Mouse (Mus musculus) intestine, postnatal 0 days (tissue): ENCODE data around the gene Ppp2r5e. TPM values are rescaled to one million over a fixed set of nuclear protein-coding genes. Genes with fewer than 3 reads are reported as not detected.

ENCODE experiments used
- ATAC-seq: fragments of 200-750 bp; cut with Nextera tagmentation; 2 replicates; pipeline ENCODE4 v1.8.0; 2017; ENCODE audit warnings: mild to moderate bottlenecking, moderate TSS enrichment, moderate library complexity
- H3K27ac ChIP-seq: fragments of 300-500 bp; sonication (generic); 2 replicates; pipeline ENCODE4 v1.5.1; 2014; ENCODE audit warnings: mild to moderate bottlenecking, low read depth, low read length, moderate library complexity
- H3K27me3 ChIP-seq: fragments of 300-500 bp; sonication (generic); replicated peaks from 2 replicates; pipeline ENCODE4 v1.6.1; 2014; ENCODE audit warnings: low read length, mixed read lengths; ENCODE audit not compliant: control insufficient read depth, insufficient read depth
- H3K36me3 ChIP-seq: fragments of 300-500 bp; sonication (generic); 2 replicates; pipeline ENCODE4 v1.6.1; 2014; ENCODE audit warnings: mild to moderate bottlenecking, moderate library complexity; ENCODE audit not compliant: control insufficient read depth, insufficient read depth
- H3K4me1 ChIP-seq: fragments of 300-500 bp; sonication (generic); replicated peaks from 2 replicates; pipeline ENCODE4 v1.6.1; 2014; ENCODE audit warnings: antibody characterized with exemption, low read length, mixed read lengths; ENCODE audit not compliant: control insufficient read depth, insufficient read depth
- H3K4me2 ChIP-seq: fragments of 300-500 bp; sonication (generic); replicated peaks from 2 replicates; pipeline ENCODE4 v1.6.1; 2014; ENCODE audit warnings: low read depth, mild to moderate bottlenecking, moderate library complexity
- H3K4me3 ChIP-seq: fragments of 300-500 bp; sonication (generic); 2 replicates; pipeline ENCODE4 v1.5.1; 2014; ENCODE audit warnings: low read depth, low read length
- H3K9ac ChIP-seq: fragments of 300-500 bp; sonication (generic); 2 replicates; pipeline ENCODE4 v1.6.1; 2014; ENCODE audit warnings: mild to moderate bottlenecking, low read depth, low read length
- H3K9me3 ChIP-seq: fragments of 300-500 bp; sonication (generic); 2 replicates; pipeline ENCODE4 v1.6.1; 2016; ENCODE audit warnings: mixed run types; ENCODE audit not compliant: control insufficient read depth
- CTCF ChIP-seq: sonication (generic); IDR thresholded peaks from 2 replicates; pipeline ENCODE4 v1.5.1; 2016; ENCODE audit warnings: low read depth, mild to moderate bottlenecking, control low read depth, antibody characterized with exemption, moderate library complexity
- WGBS: fragments of 180-500 bp; shearing (Covaris S2); extraction: QIAGEN DNeasy Blood & Tissue Kit; methylation state at CpG from one replicate; pipeline ENCODE4 v1.1.7; 2014; 5-methylcytosine and 5-hydroxymethylcytosine counted together
- polyA plus RNA-seq: library from polyadenylated mRNA; unstranded; fragments of >200 nt; fragmentation: Nextera tagmentation; extraction: Ambion mirVana; gene quantifications from 2 replicates; pipeline ENCODE4 v1.2.1, GENCODE M21; 2015

Gene Ppp2r5e
- polyA plus RNA-seq, 1 experiment from 2014 or later = 7.3 TPM

DNA sequence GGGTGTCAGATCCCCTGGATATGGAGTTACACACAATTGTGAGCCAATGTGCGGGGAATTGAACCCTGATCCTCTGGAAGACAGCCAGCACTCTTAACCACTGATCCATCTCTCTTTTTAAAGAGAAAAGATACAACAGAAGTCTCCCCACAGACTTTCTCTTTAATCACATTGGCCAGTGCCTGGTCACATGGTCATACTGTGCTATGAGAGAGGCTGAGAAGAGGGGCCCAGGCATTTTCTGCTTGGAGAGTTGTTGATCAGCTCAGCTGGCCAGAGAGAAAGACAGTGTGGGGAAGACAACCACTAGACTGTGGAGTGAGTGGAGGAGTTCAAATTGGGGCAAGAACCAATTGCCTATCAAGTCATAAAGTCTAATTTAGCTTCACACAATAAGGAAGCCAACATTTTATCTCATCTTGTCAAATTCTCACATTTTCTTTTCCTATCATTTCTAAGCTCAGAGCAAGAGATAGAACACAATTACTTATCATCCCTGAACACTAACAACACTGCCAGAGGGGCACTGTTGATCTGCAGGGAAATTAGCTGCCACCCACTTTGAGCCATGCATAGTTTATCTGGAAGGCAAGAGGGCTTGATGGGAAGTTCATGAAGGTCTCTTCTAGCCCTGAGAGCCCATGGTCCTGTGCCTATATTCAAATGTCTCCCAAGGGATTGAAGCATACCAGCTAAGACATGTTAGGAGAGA lies 166.2 kb downstream of the Ppp2r5e start:
- H3K4me2 ChIP-seq = no peak overlapping the region
- H3K27ac ChIP-seq = no peak overlapping the region
- ATAC-seq = no peak
- H3K9me3 ChIP-seq = no peaks in the 10 kb centered on the region
- no peaks in the 10 kb centered on the region for H3K27me3 ChIP-seq
- no peak overlapping the region for H3K4me3 ChIP-seq
- H3K4me1 ChIP-seq = no peaks in the 10 kb centered on the region
- H3K36me3 ChIP-seq = no peaks in the 10 kb centered on the region
- no peak overlapping the region for H3K9ac ChIP-seq
- WGBS = 87% methylated on average over 1 of the region's 1 CpGs
- no peak for TF ChIP-seq CTCF

DNA sequence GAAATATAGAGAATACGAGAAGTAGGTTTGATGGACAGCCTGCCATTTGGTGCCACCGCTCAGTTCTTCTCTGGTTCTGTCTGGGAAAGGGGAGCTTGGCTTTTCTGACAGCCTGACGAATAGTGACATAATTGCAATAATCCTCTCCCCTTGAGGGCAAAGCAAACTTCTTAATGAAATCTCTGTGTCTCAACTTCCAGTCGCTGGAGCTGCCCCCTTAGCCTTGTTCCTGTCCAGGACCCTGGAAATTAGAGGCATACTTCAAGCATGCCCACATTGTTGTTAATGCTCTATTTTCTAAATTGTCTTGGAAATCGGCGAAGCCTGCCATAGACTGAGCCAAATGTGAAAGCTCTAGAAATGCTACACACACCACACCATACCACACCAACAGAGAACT lies 167.3 kb downstream of the Ppp2r5e start:
- Histone ChIP-seq H3K4me2 (no peak overlapping the region), H3K9ac (no peak overlapping the region), H3K4me1 (no peaks in the 10 kb centered on the region), H3K36me3 (no peaks in the 10 kb centered on the region), H3K9me3 (no peaks in the 10 kb centered on the region), H3K27me3 (no peaks in the 10 kb centered on the region), H3K4me3 (no peak overlapping the region), H3K27ac (no peak overlapping the region)
- TF ChIP-seq CTCF = no peak
- no peak for ATAC-seq
- WGBS = 87% methylated on average over 6 of the region's 6 CpGs

DNA sequence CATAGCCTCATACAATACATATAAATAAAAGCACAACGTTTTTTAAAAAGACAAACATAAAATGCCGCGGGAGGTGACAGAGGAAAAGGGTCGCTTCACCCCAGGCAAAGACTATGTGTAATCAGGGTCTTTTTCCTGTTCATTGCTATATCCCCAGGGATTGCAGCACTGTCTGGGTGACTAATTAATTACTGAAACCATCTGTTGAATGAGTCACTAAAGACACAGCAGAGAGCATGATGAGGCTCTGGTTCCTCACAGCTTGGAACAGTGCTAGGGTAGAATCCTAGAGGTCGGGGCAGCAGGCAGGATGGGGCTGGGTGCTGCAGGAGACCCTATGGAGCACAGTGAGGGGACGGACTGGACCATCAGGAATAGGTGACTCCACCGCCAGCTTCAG lies 170.2 kb downstream of the Ppp2r5e start:
- no peaks in the 10 kb centered on the region for H3K27me3 ChIP-seq
- H3K27ac ChIP-seq = no peak overlapping the region
- 81% methylated on average over 7 of the region's 7 CpGs for WGBS
- no peaks in the 10 kb centered on the region for H3K4me1 ChIP-seq
- no peak for TF ChIP-seq CTCF
- H3K4me2 ChIP-seq = no peak overlapping the region
- no peak overlapping the region for H3K9ac ChIP-seq
- H3K9me3 ChIP-seq = no peaks in the 10 kb centered on the region
- no peaks in the 10 kb centered on the region for H3K36me3 ChIP-seq
- ATAC-seq = no peak
- no peak overlapping the region for H3K4me3 ChIP-seq

DNA sequence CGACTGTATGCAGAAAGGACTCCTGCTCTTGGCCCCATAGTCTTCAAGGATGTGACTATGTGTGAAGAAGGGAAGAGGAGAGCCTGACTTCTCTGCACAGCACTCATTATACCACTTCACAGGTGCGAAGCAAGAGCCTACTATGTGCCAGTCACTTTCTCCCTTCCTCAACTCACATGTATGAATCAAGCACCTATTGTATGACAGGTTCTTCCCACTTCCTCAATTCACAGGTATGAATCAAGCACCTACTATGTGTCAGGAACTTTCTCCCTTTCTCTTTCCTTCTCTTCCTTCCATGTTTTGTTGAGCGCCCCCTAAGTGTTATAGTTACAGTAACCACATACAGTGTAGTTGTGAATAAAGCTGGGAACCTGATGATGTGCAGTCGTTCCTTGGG lies 171.2 kb downstream of the Ppp2r5e start:
- Histone ChIP-seq H3K4me3 (no peak overlapping the region), H3K27me3 (no peaks in the 10 kb centered on the region), H3K27ac (no peak overlapping the region), H3K36me3 (no peaks in the 10 kb centered on the region), H3K4me1 (no peaks in the 10 kb centered on the region), H3K9me3 (no peaks in the 10 kb centered on the region), H3K9ac (no peak overlapping the region), H3K4me2 (no peak overlapping the region)
- TF ChIP-seq CTCF = no peak
- WGBS = 84% methylated on average over 4 of the region's 4 CpGs
- no peak for ATAC-seq

DNA sequence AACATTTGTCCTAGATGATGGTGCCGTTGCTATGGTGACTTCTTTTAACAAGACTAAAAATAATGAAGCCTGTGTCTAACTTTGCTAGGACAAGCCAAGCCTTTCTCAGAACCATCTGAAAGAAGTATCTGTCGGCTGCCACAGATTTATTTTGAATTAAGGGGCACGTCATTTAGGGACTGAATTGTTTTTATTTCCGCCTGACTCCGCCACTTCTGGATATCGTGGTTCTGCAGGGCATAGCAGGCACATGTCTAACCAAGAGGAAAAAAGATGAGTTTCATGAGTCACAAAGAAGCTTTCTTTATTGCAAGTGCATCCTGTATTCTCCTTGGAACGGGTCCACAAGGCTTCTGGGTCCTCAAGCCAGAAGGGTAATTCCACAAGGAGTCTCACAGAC lies 171.7 kb downstream of the Ppp2r5e start:
- ATAC-seq = no peak
- no peak for TF ChIP-seq CTCF
- Histone ChIP-seq H3K9me3 (no peaks in the 10 kb centered on the region), H3K36me3 (no peaks in the 10 kb centered on the region), H3K9ac (no peak overlapping the region), H3K4me2 (no peak overlapping the region), H3K4me1 (no peaks in the 10 kb centered on the region), H3K4me3 (no peak overlapping the region), H3K27ac (no peak overlapping the region), H3K27me3 (no peaks in the 10 kb centered on the region)
- WGBS = 65% methylated on average over 7 of the region's 7 CpGs

DNA sequence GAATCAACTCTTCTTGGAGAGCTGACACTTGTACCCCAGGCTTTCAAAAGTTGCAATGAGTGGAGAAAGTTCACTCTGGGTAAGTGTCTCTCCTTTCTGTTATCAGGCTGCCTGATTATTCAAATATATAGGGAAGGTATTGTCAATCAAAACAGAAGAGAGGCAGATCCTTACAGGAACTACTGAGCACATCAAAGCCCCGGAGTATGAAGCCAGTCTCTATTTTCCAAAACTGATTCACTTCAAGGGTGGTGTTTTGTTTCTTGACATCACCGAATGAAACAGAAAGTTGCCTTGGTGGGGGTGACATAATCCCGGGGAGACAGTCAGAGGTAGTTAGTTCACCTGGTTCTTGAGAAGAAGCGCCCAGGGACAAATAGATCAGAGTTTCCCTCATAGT lies 179.4 kb downstream of the Ppp2r5e start, which contains the start of gene Gphb5:
Gphb5 (minus strand) TSS at position 101 of the 400 bp plus-strand sequence.
- no peak within 1 kb of the TSS for H3K27ac ChIP-seq
- 88% methylated on average over 4 of the region's 4 CpGs for WGBS
- no peaks in the 10 kb centered on the region for H3K9me3 ChIP-seq
- H3K36me3 ChIP-seq = no peaks in the 10 kb centered on the region
- no peaks in the 10 kb centered on the region for H3K27me3 ChIP-seq
- TF ChIP-seq CTCF = no peak
- no peak within 1 kb of the TSS for H3K4me2 ChIP-seq
- ATAC-seq = no peak
- no peaks in the 10 kb centered on the region for H3K4me1 ChIP-seq
- H3K4me3 ChIP-seq = no peak within 1 kb of the TSS
- H3K9ac ChIP-seq = no peak within 1 kb of the TSS

DNA sequence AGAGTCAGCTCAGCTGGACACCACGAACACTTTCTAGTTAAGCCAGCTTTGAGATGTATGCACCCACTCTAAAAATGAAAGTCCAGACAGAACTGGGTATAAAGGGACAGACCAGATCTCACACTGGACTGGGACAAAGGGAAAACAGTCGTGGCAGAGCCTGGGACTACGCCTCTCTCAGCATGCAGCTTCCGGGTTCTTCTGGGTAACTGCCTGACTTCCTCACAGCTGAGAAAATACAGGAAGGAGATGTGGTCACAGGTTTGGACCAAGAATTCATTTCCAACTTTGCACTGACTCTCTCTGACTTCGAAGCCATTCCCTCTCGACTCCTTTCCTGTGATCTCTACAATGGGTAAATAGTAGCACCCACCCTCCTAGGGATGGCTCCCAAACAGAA lies 181.1 kb downstream of the Ppp2r5e start:
- 76% methylated on average over 6 of the region's 6 CpGs for WGBS
- no peak for TF ChIP-seq CTCF
- H3K9ac ChIP-seq = no peak overlapping the region
- H3K36me3 ChIP-seq = no peaks in the 10 kb centered on the region
- H3K4me2 ChIP-seq = no peak overlapping the region
- no peak overlapping the region for H3K27ac ChIP-seq
- no peak for ATAC-seq
- no peaks in the 10 kb centered on the region for H3K27me3 ChIP-seq
- H3K9me3 ChIP-seq = no peaks in the 10 kb centered on the region
- no peak overlapping the region for H3K4me3 ChIP-seq
- no peaks in the 10 kb centered on the region for H3K4me1 ChIP-seq
